Mouse (Mus musculus) mesoderm, embryonic 11.5 days (tissue): ENCODE results near the gene Etv6.

ENCODE experiments used
- DNase-seq: peaks from one replicate; pipeline ENCODE4 v3.0.0-alpha.2; 2012; ENCODE audit warnings: low read depth, low spot score

Etv6 gene

GRCm38 (mm10) chr6:134043545-134043944 lies 8.0 kb downstream of the Etv6 start:
- peak; percentile 85 for DNase-seq

- DNase-seq, result no peak
Measured at GRCm38 (mm10) chr6:134045092-134045868, 9.8 kb downstream of the Etv6 start.

- no peak for DNase-seq
Measured at GRCm38 (mm10) chr6:134046136-134046535, 10.6 kb downstream of the Etv6 start.

GRCm38 (mm10) chr6:134047249-134047648 lies 11.7 kb downstream of the Etv6 start:
- DNase-seq, result no peak

GRCm38 (mm10) chr6:134047974-134048373 lies 12.5 kb downstream of the Etv6 start:
- no peak for DNase-seq

GRCm38 (mm10) chr6:134048965-134049364 lies 13.5 kb downstream of the Etv6 start:
- DNase-seq, result no peak

GRCm38 (mm10) chr6:134050466-134050865 lies 15.0 kb downstream of the Etv6 start:
- DNase-seq, result no peak

GRCm38 (mm10) chr6:134051950-134052349 lies 16.4 kb downstream of the Etv6 start:
- DNase-seq, result no peak

GRCm38 (mm10) chr6:134053146-134053545 lies 17.6 kb downstream of the Etv6 start:
- no peak for DNase-seq

GRCm38 (mm10) chr6:134053566-134053965 lies 18.1 kb downstream of the Etv6 start:
- no peak for DNase-seq

- DNase-seq, result no peak
Measured at GRCm38 (mm10) chr6:134055588-134055987, 20.1 kb downstream of the Etv6 start.

GRCm38 (mm10) chr6:134058451-134058850 lies 23.0 kb downstream of the Etv6 start:
- DNase-seq, result no peak

GRCm38 (mm10) chr6:134058886-134059551 lies 23.5 kb downstream of the Etv6 start:
- DNase-seq, result no peak

- no peak for DNase-seq
Measured at GRCm38 (mm10) chr6:134059552-134059891, 24.0 kb downstream of the Etv6 start.

GRCm38 (mm10) chr6:134060036-134060435 lies 24.5 kb downstream of the Etv6 start:
- DNase-seq, result no peak

GRCm38 (mm10) chr6:134060811-134061210 lies 25.3 kb downstream of the Etv6 start:
- no peak for DNase-seq

- DNase-seq, result no peak
Measured at GRCm38 (mm10) chr6:134065018-134065725, 29.7 kb downstream of the Etv6 start.

- no peak for DNase-seq
Measured at GRCm38 (mm10) chr6:134066112-134066511, 30.6 kb downstream of the Etv6 start.

GRCm38 (mm10) chr6:134066996-134067395 lies 31.5 kb downstream of the Etv6 start:
- DNase-seq, result no peak

- no peak for DNase-seq
Measured at GRCm38 (mm10) chr6:134067536-134067935, 32.0 kb downstream of the Etv6 start.

- DNase-seq, result no peak
Measured at GRCm38 (mm10) chr6:134072439-134072838, 36.9 kb downstream of the Etv6 start.

GRCm38 (mm10) chr6:134072906-134073305 lies 37.4 kb downstream of the Etv6 start:
- DNase-seq, result no peak

GRCm38 (mm10) chr6:134074353-134074752 lies 38.9 kb downstream of the Etv6 start:
- no peak for DNase-seq
